Mouse (Mus musculus): ENCODE measurements around the gene Etnk1. TPM values are rescaled to one million over a fixed set of nuclear protein-coding genes. Genes with fewer than 3 reads are reported as not detected.

Gene Etnk1
- total and polyA plus RNA-seq, 3 experiments = 27.1 to 33.4 (median 32.8) TPM

DNA sequence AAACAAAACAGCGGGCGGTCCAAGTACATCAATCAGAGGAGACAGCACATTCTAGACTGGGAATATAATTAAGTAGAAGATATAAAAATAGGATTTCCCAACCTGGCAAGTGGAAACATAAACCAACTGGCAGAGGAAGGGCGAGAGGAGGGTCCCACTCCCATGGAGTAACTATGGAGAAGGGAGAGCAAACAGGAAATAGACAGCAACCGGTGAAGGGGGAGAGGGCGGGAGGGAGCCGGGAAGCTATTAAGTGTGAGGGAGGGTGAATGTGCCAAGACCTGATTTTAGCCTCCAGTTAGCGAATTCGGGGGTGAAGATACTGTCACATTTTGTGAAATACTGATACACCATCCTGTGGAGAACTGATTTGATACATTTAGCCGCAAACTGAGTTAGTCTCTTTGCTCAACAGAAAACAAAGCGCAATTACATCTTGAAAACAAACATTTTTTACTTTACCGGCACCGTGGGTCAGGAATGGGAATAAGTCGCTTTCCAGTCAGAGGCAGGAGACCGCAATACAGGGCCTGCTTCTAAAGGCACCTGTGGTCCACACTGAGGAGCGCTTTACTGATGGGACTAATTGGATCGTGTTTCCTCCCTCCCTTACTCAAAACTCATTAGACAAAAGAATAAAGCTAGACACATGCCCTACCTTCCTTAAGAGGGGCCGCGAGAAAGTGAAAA, 93.0 kb downstream of the Etnk1 start:
- Histone ChIP-seq H3K4me1 (ENCODE audit: control insufficient read depth in 1 of 2, insufficient read depth in 2 of 2) (no peaks in the 10 kb centered on the region), H3K27me3 (replicated peaks) (no peaks in the 10 kb centered on the region), H3K9ac (ENCODE audit: insufficient read depth, low read depth) (no peak overlapping the region), H3K79me2 (replicated peaks; ENCODE audit: control insufficient read depth, extremely low read depth, insufficient read depth, poor library complexity, severe bottlenecking) (no peaks in the 10 kb centered on the region), H3K36me3 (replicated peaks in 1 of 2; ENCODE audit: control insufficient read depth in 1 of 2, insufficient read depth in 1 of 2, low read length in 1 of 2) (no peaks in the 10 kb centered on the region), H3K9me3 (replicated peaks; ENCODE audit: low read length) (no peaks in the 10 kb centered on the region), H3K4me3 (replicated peaks in 1 of 3; ENCODE audit: low read depth in 2 of 3, low read length in 2 of 3, poor library complexity in 1 of 3) (no peak overlapping the region), H3K4me2 (ENCODE audit: insufficient read depth, low read depth, poor library complexity, severe bottlenecking) (no peak overlapping the region), H3K27ac (ENCODE audit: insufficient read depth, low read depth) (no peak overlapping the region)
- no peak for TF ChIP-seq KAT2A (IDR thresholded peaks at IDR 0.05; ENCODE audit: insufficient replicate concordance, low read length)
- no peak for TF ChIP-seq SMC3 (IDR thresholded peaks at IDR 0.05; ENCODE audit: low read depth, low read length)
- no peak for TF ChIP-seq PAX5 (IDR thresholded peaks at IDR 0.05; ENCODE audit: low read length)
- TF ChIP-seq SIN3A (IDR thresholded peaks at IDR 0.05; ENCODE audit: low read length) = no peak
- TF ChIP-seq CHD2 (IDR thresholded peaks at IDR 0.05; ENCODE audit: low read length) = no peak
- no peak for TF ChIP-seq BHLHE40 (IDR thresholded peaks at IDR 0.05; ENCODE audit: low read depth, low read length)
- no peak for TF ChIP-seq ZMIZ1 (IDR thresholded peaks at IDR 0.05; ENCODE audit: low read depth, low read length)
- TF ChIP-seq JUND (conservative IDR thresholded peaks at IDR 0.05; ENCODE audit: low read depth, low read length) = no peak
- no peak for TF ChIP-seq ELF1 (IDR thresholded peaks at IDR 0.05; ENCODE audit: low read depth, low read length)
- no peak for TF ChIP-seq USF1 (IDR thresholded peaks at IDR 0.05; ENCODE audit: low read depth, low read length)
- TF ChIP-seq IRF4 (IDR thresholded peaks at IDR 0.05; ENCODE audit: low read depth, low read length) = no peak
- TF ChIP-seq USF2 (conservative IDR thresholded peaks at IDR 0.05; ENCODE audit: low read depth, low read length) = no peak
- TF ChIP-seq RAD21 (IDR thresholded peaks at IDR 0.05; ENCODE audit: low read depth, low read length) = no peak
- TF ChIP-seq ETS1 (conservative IDR thresholded peaks at IDR 0.05; ENCODE audit: low read depth, low read length) = no peak
- TF ChIP-seq JUN (IDR thresholded peaks at IDR 0.05; ENCODE audit: insufficient read depth, low read depth, low read length) = no peak
- no peak for TF ChIP-seq TBP (conservative IDR thresholded peaks at IDR 0.05; ENCODE audit: low read depth, low read length)
- TF ChIP-seq GABPA (IDR thresholded peaks at IDR 0.05; ENCODE audit: insufficient replicate concordance, low read depth, low read length) = no peak
- no peak for TF ChIP-seq NELFE (IDR thresholded peaks at IDR 0.05; ENCODE audit: low read depth, low read length)
- no peak for TF ChIP-seq NRF1 (IDR thresholded peaks at IDR 0.05; ENCODE audit: low read depth, low read length)
- dilution Hi-C loops (cut with MboI; ENCODE audit: extremely low pct_ligation_motif_present, extremely low pct_unique_long_range_greater_than_20kb, low sequenced_read_pairs) = no loop called here
- in situ Hi-C loops (cut with MboI; ENCODE audit: low pct_ligation_motif_present, low pct_unique_long_range_greater_than_20kb, low sequenced_read_pairs) = no loop called here
- no peak for DNase-seq (ENCODE audit: extremely low read depth)

DNA sequence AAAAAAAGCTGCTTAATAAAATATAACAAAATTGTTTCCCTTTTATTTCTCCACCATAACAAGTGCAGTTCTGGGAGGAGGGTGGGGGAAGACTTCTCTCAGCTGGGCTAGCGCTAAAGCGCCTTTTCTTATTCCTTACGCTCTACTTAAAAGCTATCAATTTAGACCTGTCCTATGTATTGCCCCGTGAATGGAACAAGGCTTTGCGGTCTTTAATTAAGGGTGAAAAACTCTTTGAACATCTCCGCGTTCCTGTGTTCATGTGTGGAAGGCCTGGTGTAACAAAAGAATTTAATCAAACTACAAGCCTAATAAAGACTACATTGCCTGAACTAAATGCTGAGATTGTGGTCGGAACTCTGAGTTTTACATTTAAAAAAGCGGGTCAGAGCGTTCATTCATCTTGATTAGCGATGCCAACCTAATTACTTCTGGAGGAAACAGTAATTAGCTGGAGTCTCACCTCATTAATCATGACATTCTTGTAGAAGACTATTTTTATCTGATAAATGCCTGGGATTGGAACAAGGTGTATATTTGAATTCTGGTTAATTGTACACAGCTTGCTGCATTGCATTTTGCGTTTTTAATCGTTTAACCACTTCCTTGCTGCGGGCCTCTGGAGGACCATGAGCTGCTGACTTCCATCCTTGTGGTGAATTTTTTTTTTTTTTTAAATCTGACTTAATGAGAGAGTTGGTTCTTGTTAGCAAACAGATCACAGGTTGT, 93.7 kb downstream of the Etnk1 start:
- TF ChIP-seq TBP (conservative IDR thresholded peaks at IDR 0.05; ENCODE audit: low read depth, low read length) = no peak
- TF ChIP-seq HCFC1 (IDR thresholded peaks at IDR 0.05; ENCODE audit: low read depth, low read length) = no peak
- TF ChIP-seq ETS1 (conservative IDR thresholded peaks at IDR 0.05; ENCODE audit: low read depth, low read length) = no peak
- no peak for TF ChIP-seq MAFK (IDR thresholded peaks at IDR 0.05; ENCODE audit: insufficient replicate concordance, low read length)
- no peak for TF ChIP-seq POLR2AphosphoS2 (IDR thresholded peaks at IDR 0.05; ENCODE audit: low read depth, low read length)
- TF ChIP-seq BHLHE40 (IDR thresholded peaks at IDR 0.05; ENCODE audit: low read depth, low read length) = no peak
- no peak for TF ChIP-seq ZC3H11A (IDR thresholded peaks at IDR 0.05; ENCODE audit: low read depth, low read length)
- no peak for TF ChIP-seq NELFE (IDR thresholded peaks at IDR 0.05; ENCODE audit: low read depth, low read length)
- no peak for TF ChIP-seq UBTF (IDR thresholded peaks at IDR 0.05; ENCODE audit: low read depth, low read length)
- TF ChIP-seq MEF2A (IDR thresholded peaks at IDR 0.05; ENCODE audit: borderline replicate concordance, low read depth, low read length) = no peak
- no peak for TF ChIP-seq MYC (IDR thresholded peaks at IDR 0.05; ENCODE audit: low read depth, low read length)
- dilution Hi-C loops (cut with MboI; ENCODE audit: extremely low pct_ligation_motif_present, extremely low pct_unique_long_range_greater_than_20kb, low sequenced_read_pairs) = no loop called here

More for the DNA sequence above, 93.7 kb downstream of the Etnk1 start:
- Histone ChIP-seq H3K9ac (ENCODE audit: insufficient read depth, low read depth) (no peak overlapping the region), H3K27me3 (replicated peaks) (no peaks in the 10 kb centered on the region), H3K27ac (ENCODE audit: insufficient read depth, low read depth) (no peak overlapping the region), H3K4me1 (ENCODE audit: control insufficient read depth in 1 of 2, insufficient read depth in 2 of 2) (no peaks in the 10 kb centered on the region), H3K4me3 (replicated peaks in 1 of 3; ENCODE audit: low read depth in 2 of 3, low read length in 2 of 3, poor library complexity in 1 of 3) (no peak overlapping the region), H3K4me2 (ENCODE audit: insufficient read depth, low read depth, poor library complexity, severe bottlenecking) (no peak overlapping the region), H3K9me3 (replicated peaks; ENCODE audit: low read length) (no peaks in the 10 kb centered on the region), H3K79me2 (replicated peaks; ENCODE audit: control insufficient read depth, extremely low read depth, insufficient read depth, poor library complexity, severe bottlenecking) (no peaks in the 10 kb centered on the region), H3K36me3 (replicated peaks in 1 of 2; ENCODE audit: control insufficient read depth in 1 of 2, insufficient read depth in 1 of 2, low read length in 1 of 2) (no peaks in the 10 kb centered on the region)
- no peak for DNase-seq (ENCODE audit: extremely low read depth)
- in situ Hi-C loops (cut with MboI; ENCODE audit: low pct_ligation_motif_present, low pct_unique_long_range_greater_than_20kb, low sequenced_read_pairs) = no loop called here

All from CH12.LX (cell line).